Mouse (Mus musculus): ENCODE measurements around the gene Slamf9.

DNA sequence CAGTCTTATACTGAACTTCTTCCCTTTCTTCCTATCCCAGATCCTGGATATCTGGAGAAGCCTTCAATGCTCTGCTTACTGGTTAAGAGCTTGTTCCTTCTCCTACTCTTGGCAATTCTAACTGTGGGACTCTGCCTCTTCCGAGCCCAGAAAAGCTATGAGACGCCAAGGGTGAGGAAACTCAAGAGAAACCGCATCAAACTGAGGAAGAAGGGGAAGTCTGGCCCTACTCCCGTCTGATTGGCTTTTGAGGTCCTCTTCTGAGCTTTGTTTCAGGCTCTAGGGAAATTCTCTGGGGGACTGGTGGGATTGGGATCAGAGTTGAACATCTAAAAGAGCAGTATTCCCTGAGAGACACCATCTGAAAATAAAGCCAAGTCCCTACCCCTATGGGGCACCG, 2.9 kb downstream of the Slamf9 start:
- TF ChIP-seq CTCF (IDR thresholded peaks at IDR 0.05; ENCODE audit: low read depth, low read length) (no peak), TAL1 (conservative IDR thresholded peaks at IDR 0.05; ENCODE audit: low read depth, low read length) (no peak), POLR2AphosphoS5 (IDR thresholded peaks at IDR 0.05; ENCODE audit: insufficient replicate concordance, low read depth, low read length) (no peak), GATA1 (IDR thresholded peaks at IDR 0.05; ENCODE audit: borderline replicate concordance, low read length) (no peak)

All from G1E (cell line).